7 mouse cellular contexts compared by ENCODE assay signal in genomic region chr9:48494817-48495547, GRCm38 (mm10). TPM values are rescaled to one million over a fixed set of nuclear protein-coding genes. Genes with fewer than 3 reads are reported as not detected.
DNase-seq lines count a peak whose midpoint lies in the region; ATAC-seq lines count a peak whose summit lies in the region.

Gene Rbm7 (minus strand): TSS chr9:48495299.
Gene Gm5617 (plus strand): TSS chr9:48495442.

- H3K27me3 ChIP-seq in intestine, embryonic 16.5 days (replicated peaks; ENCODE audit: control insufficient read depth, insufficient read depth, low read length): no peaks in the 10 kb centered on the region
- H3K27me3 ChIP-seq in midbrain, embryonic 11.5 days (ENCODE audit: control insufficient read depth, insufficient read depth, low read length): no peaks in the 10 kb centered on the region

- peak; percentile 100 for ATAC-seq in intestine, embryonic 16.5 days
- peak; percentile 100 for ATAC-seq in midbrain, embryonic 11.5 days (ENCODE audit: low FRiP score)

- peak within 1 kb of the TSS; percentile 82 for H3K4me3 ChIP-seq in intestine, embryonic 16.5 days (ENCODE audit: low read length)
- peak within 1 kb of the TSS; percentile 87 for H3K4me3 ChIP-seq in midbrain, embryonic 11.5 days (ENCODE audit: low read depth, low read length)

- H3K36me3 ChIP-seq in intestine, embryonic 16.5 days (ENCODE audit: control insufficient read depth, insufficient read depth, low read length): peaks cover 10% of the 10 kb centered on the region; the same call in 1 of the 2 replicates
- H3K36me3 ChIP-seq in midbrain, embryonic 11.5 days (ENCODE audit: control insufficient read depth, insufficient read depth, low read length): peaks cover 16% of the 10 kb centered on the region

- peak within 1 kb of the TSS; percentile 95 for H3K9ac ChIP-seq in intestine, embryonic 16.5 days (ENCODE audit: low read depth, low read length)
- peak within 1 kb of the TSS; percentile 91 for H3K9ac ChIP-seq in midbrain, embryonic 11.5 days (ENCODE audit: low read length)

- H3K4me1 ChIP-seq in intestine, embryonic 16.5 days (ENCODE audit: control insufficient read depth, insufficient read depth, low read length): peaks cover 10% of the 10 kb centered on the region; the same call in 1 of the 2 replicates
- peaks cover 13% of the 10 kb centered on the region for H3K4me1 ChIP-seq in midbrain, embryonic 11.5 days (ENCODE audit: control insufficient read depth, insufficient read depth, low read length)

- DNase-seq in adrenal gland, adult 8-10 months: peak; percentile 93
- peak; percentile 91 for DNase-seq in embryo, embryonic 9.5 days (ENCODE audit: extremely low spot score)
- peak; percentile 86 to 95 for DNase-seq in gastrocnemius, postnatal 4 days (ENCODE audit: low spot score in 2 of 2)
- DNase-seq in left cerebral cortex, postnatal 36 days (ENCODE audit: low spot score in 2 of 2): peak; percentile 96 to 97
- peak; percentile 100 for DNase-seq in midbrain, embryonic 11.5 days (ENCODE audit: low spot score, missing footprints)
- peak; percentile 93 for DNase-seq in skeletal muscle tissue, adult 2 months (ENCODE audit: low read depth, low spot score)

- intact Hi-C loops in left cerebral cortex, postnatal 36 days (cut with DNase I): loop anchor here (1.0 kb wide), 1 partner anchor 15 kb away; the partner anchor contains the start of gene Rexo2

- H3K9me3 ChIP-seq in intestine, embryonic 16.5 days (ENCODE audit: control insufficient read depth, low read length): no peaks in the 10 kb centered on the region
- H3K9me3 ChIP-seq in midbrain, embryonic 11.5 days (ENCODE audit: control insufficient read depth, low read length): no peaks in the 10 kb centered on the region

- peak within 1 kb of the TSS; percentile 95 for H3K27ac ChIP-seq in intestine, embryonic 16.5 days (ENCODE audit: low read length)
- peak within 1 kb of the TSS; percentile 75 for H3K27ac ChIP-seq in midbrain, embryonic 11.5 days (ENCODE audit: low read depth, low read length)

- under 1% methylated on average over 72 of the region's 72 CpGs for WGBS in intestine, embryonic 16.5 days
- WGBS in midbrain, embryonic 11.5 days: under 1% methylated on average over 70 of the region's 72 CpGs

- peak within 1 kb of the TSS; percentile 77 for H3K4me2 ChIP-seq in intestine, embryonic 16.5 days (ENCODE audit: low read depth, low read length)
- peak within 1 kb of the TSS; percentile 81 for H3K4me2 ChIP-seq in midbrain, embryonic 11.5 days

RNA-seq across cellular contexts. Expression of gene Rbm7, which starts in this region (rescaled TPM):
- total RNA-seq in adrenal gland, adult 8-10 months (2022): 10 to 100 TPM; 65.1 to 78.1 (median 71.5) TPM
- total RNA-seq in gastrocnemius, postnatal 4 days (2021): 10 to 100 TPM; 31.9 to 32.9 TPM
- polyA plus RNA-seq in intestine, embryonic 16.5 days (2015; fragmentation: Nextera tagmentation; extraction: Ambion mirVana): 104 and 110 TPM in 2 replicates
- total RNA-seq in left cerebral cortex, postnatal 36 days (2021): 10 to 100 TPM; 35.2 to 36.5 TPM
- polyA plus RNA-seq in midbrain, embryonic 11.5 days (2014; fragmentation: Nextera tagmentation; extraction: Ambion mirVana): 123 and 126 TPM in 2 replicates

RNA-seq across cellular contexts. Expression of gene Gm5617, which starts in this region (rescaled TPM):
- 10 to 100 TPM; 29.0 to 44.7 (median 41.5) TPM for total RNA-seq in adrenal gland, adult 8-10 months (2022)
- total RNA-seq in gastrocnemius, postnatal 4 days (2021): 10 to 100 TPM; 13.8 to 24.5 TPM
- polyA plus RNA-seq in intestine, embryonic 16.5 days (2015; fragmentation: Nextera tagmentation; extraction: Ambion mirVana): 30.0 and 32.1 TPM in 2 replicates
- total RNA-seq in left cerebral cortex, postnatal 36 days (2021): 10 to 100 TPM; 11.0 to 12.0 TPM
- polyA plus RNA-seq in midbrain, embryonic 11.5 days (2014; fragmentation: Nextera tagmentation; extraction: Ambion mirVana): 40.1 and 40.6 TPM in 2 replicates

Comparison
In these comparisons a context has a peak if more than half of its experiments do, and no peak if none do; other contexts are left out.
1. Peak in every context shown above with its lines: DNase-seq, ATAC-seq, H3K4me3 ChIP-seq and H3K27ac ChIP-seq.